Comparison of ENCODE assay signal across 8 mouse cellular contexts in the genomic region with DNA sequence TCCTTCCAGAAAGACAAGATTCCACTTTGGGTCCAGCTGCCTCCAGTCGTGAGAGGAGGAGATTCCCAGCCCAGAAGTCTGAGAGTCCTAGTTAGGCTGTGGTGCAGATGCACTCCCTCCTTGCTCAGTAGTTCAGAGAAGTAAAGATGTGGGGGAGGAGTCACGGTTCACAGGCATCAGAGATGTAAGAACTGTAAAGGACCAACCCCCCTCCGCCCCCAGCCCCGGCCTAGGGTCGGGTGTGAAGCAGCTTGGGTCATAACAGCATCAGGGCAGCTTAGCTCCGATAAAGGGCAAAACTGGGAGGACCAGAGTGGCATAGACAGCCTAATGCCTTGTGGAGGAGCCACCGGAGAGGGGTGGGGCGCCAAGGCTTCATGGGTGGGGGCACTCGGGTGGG. TPM values are rescaled to one million over a fixed set of nuclear protein-coding genes. Genes with fewer than 3 reads are reported as not detected.
DNase-seq lines count a peak whose midpoint lies in the region; ATAC-seq and TF ChIP-seq lines count a peak whose summit lies in the region.

No protein-coding gene starts in this region.

- no peaks in the 10 kb centered on the region for H3K9me3 ChIP-seq in hindbrain, embryonic 13.5 days
- no peaks in the 10 kb centered on the region for H3K9me3 ChIP-seq in midbrain, embryonic 11.5 days (ENCODE audit: control insufficient read depth, low read length)

- WGBS in hindbrain, embryonic 13.5 days = 10% methylated on average over 9 of the region's 9 CpGs
- WGBS in midbrain, embryonic 11.5 days = 11% methylated on average over 9 of the region's 9 CpGs

- peaks cover 51% of the 10 kb centered on the region for H3K27me3 ChIP-seq in hindbrain, embryonic 13.5 days
- peaks cover 28% of the 10 kb centered on the region for H3K27me3 ChIP-seq in midbrain, embryonic 11.5 days (ENCODE audit: control insufficient read depth, insufficient read depth, low read length)

- H3K9ac ChIP-seq in hindbrain, embryonic 13.5 days = no peak overlapping the region; the same call in 1 of the 2 replicates
- peak overlapping the region; percentile 45 for H3K9ac ChIP-seq in midbrain, embryonic 11.5 days (ENCODE audit: low read length)

- peaks cover 18% of the 10 kb centered on the region for H3K36me3 ChIP-seq in hindbrain, embryonic 13.5 days
- no peaks in the 10 kb centered on the region; the same call in 1 of the 2 replicates for H3K36me3 ChIP-seq in midbrain, embryonic 11.5 days (ENCODE audit: control insufficient read depth, insufficient read depth, low read length)

- ATAC-seq in hindbrain, embryonic 13.5 days (ENCODE audit: low FRiP score) = peak; percentile 59
- peak; percentile 69 for ATAC-seq in midbrain, embryonic 11.5 days (ENCODE audit: low FRiP score)

- peak overlapping the region; percentile 55 for H3K4me3 ChIP-seq in layer of hippocampus, adult 2 months
- peak overlapping the region; percentile 42 for H3K4me3 ChIP-seq in hindbrain, embryonic 13.5 days
- peak overlapping the region; percentile 35 for H3K4me3 ChIP-seq in midbrain, embryonic 11.5 days (ENCODE audit: low read depth, low read length)

- TF ChIP-seq CTCF in layer of hippocampus, adult 2 months (conservative IDR thresholded peaks at IDR 0.05) = no peak

- peaks cover 16% of the 10 kb centered on the region for H3K4me1 ChIP-seq in hindbrain, embryonic 13.5 days (replicated peaks)
- peaks cover 3% of the 10 kb centered on the region for H3K4me1 ChIP-seq in midbrain, embryonic 11.5 days (ENCODE audit: control insufficient read depth, insufficient read depth, low read length)

- peak overlapping the region; percentile 55 for H3K4me2 ChIP-seq in hindbrain, embryonic 13.5 days
- H3K4me2 ChIP-seq in midbrain, embryonic 11.5 days = peak overlapping the region; percentile 51

- DNase-seq in layer of hippocampus, adult 2 months (ENCODE audit: low spot score in 2 of 2) = no peak
- DNase-seq in layer of hippocampus, postnatal 36 days = no peak
- peak; percentile 30 for DNase-seq in embryo, embryonic 10.5 days (ENCODE audit: low spot score)
- peak; percentile 89 for DNase-seq in midbrain, embryonic 11.5 days (ENCODE audit: low spot score, missing footprints)
- DNase-seq in urinary bladder, postnatal 10 days (ENCODE audit: low spot score) = no peak
- no peak for DNase-seq in gastrocnemius, postnatal 4 days (ENCODE audit: low spot score in 2 of 2)
- no peak for DNase-seq in yolk sac, embryonic 10.5 days (ENCODE audit: low spot score)

- no peak overlapping the region; the same call in 1 of the 2 replicates for H3K27ac ChIP-seq in layer of hippocampus, adult 2 months
- H3K27ac ChIP-seq in hindbrain, embryonic 13.5 days = no peak overlapping the region
- H3K27ac ChIP-seq in midbrain, embryonic 11.5 days (ENCODE audit: low read depth, low read length) = no peak overlapping the region

RNA-seq across cellular contexts. Expression of a gene that starts 0.2 kb away (rescaled TPM):
- total RNA-seq in layer of hippocampus, adult 2 months (2021) = 1 to 10 TPM; 2.4 to 2.7 TPM
- 1 to 10 TPM; 3.1 to 3.2 TPM for total RNA-seq in layer of hippocampus, postnatal 36 days (2021)
- polyA plus RNA-seq in hindbrain, embryonic 13.5 days (2015; fragmentation: Nextera tagmentation; extraction: Ambion mirVana) = 3.1 and 3.9 TPM in 2 replicates
- polyA plus RNA-seq in midbrain, embryonic 11.5 days (2014; fragmentation: Nextera tagmentation; extraction: Ambion mirVana) = 2.8 and 4.0 TPM in 2 replicates
- total RNA-seq in gastrocnemius, postnatal 4 days (2021) = 1 to 10 TPM; 4.4 to 5.5 TPM

Comparison
In these comparisons a context has a peak if more than half of its experiments do, and no peak if none do; other contexts are left out.
1. DNase-seq: peak in embryo, embryonic 10.5 days (single experiment) and midbrain, embryonic 11.5 days (single experiment); none in layer of hippocampus, adult 2 months (0 of 2), layer of hippocampus, postnatal 36 days (0 of 2), urinary bladder, postnatal 10 days (single experiment), gastrocnemius, postnatal 4 days (0 of 2) and yolk sac, embryonic 10.5 days (single experiment).
2. Peak in every context shown above with its lines, with median percentiles within 50 percentile points of each other: H3K4me3 ChIP-seq.